Mouse (Mus musculus): ENCODE measurements around the gene Mgat3. TPM values are rescaled to one million over a fixed set of nuclear protein-coding genes. Genes with fewer than 3 reads are reported as not detected.

The Mgat3 gene
- polyA plus RNA-seq, 1 experiment from 2014 or later: 15.2 TPM

DNA sequence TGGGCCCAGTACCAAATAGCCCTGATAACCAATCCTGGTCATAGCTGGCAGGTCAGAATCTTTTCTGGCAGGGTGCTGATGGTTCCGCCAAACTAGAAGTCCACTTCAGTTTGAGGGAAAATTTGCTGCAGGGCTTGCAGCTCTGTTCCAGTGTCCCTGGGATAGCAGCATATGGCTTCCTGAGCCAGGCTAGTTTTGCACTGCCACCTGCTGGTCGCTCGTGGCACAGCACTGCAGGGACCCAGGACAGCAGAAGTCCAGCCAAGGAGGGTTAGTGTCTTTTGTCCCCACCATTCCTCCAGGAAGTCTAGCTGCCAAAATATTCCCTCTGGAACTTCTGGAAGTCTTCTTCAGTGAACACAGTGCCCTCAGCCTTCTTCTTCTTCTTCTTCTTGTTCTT, 87.2 kb downstream of the Mgat3 start:
- 6% methylated on average over 3 of the region's 3 CpGs for WGBS
- no peak for ATAC-seq
- peaks cover 28% of the 10 kb centered on the region for H3K36me3 ChIP-seq (ENCODE audit: control insufficient read depth, insufficient read depth, low read length)
- H3K27me3 ChIP-seq (ENCODE audit: control insufficient read depth, insufficient read depth, low read depth, low read length): no peaks in the 10 kb centered on the region
- H3K9ac ChIP-seq (ENCODE audit: low read depth, low read length): no peak overlapping the region
- H3K4me2 ChIP-seq (ENCODE audit: low read length): no peak overlapping the region
- no peaks in the 10 kb centered on the region for H3K9me3 ChIP-seq (replicated peaks; ENCODE audit: control insufficient read depth, low read length, poor library complexity, severe bottlenecking)
- no peak overlapping the region for H3K4me3 ChIP-seq (ENCODE audit: low read depth, low read length)
- no peak overlapping the region for H3K27ac ChIP-seq (ENCODE audit: low read length)
- peaks cover 40% of the 10 kb centered on the region for H3K4me1 ChIP-seq (ENCODE audit: control insufficient read depth, insufficient read depth, low read length)

- Histone ChIP-seq H3K36me3 (ENCODE audit: control insufficient read depth, insufficient read depth, low read length) (peaks cover 28% of the 10 kb centered on the region), H3K27ac (ENCODE audit: low read length) (no peak overlapping the region), H3K27me3 (ENCODE audit: control insufficient read depth, insufficient read depth, low read depth, low read length) (no peaks in the 10 kb centered on the region), H3K9me3 (replicated peaks; ENCODE audit: control insufficient read depth, low read length, poor library complexity, severe bottlenecking) (no peaks in the 10 kb centered on the region), H3K4me2 (ENCODE audit: low read length) (no peak overlapping the region), H3K9ac (ENCODE audit: low read depth, low read length) (no peak overlapping the region), H3K4me3 (ENCODE audit: low read depth, low read length) (no peak overlapping the region), H3K4me1 (ENCODE audit: control insufficient read depth, insufficient read depth, low read length) (peaks cover 40% of the 10 kb centered on the region)
- WGBS: 85% methylated on average over 7 of the region's 7 CpGs
- no peak for ATAC-seq
These were observed 87.6 kb downstream of the Mgat3 start for GRCm38 (mm10) chr15:80261100-80261499.

- Histone ChIP-seq H3K27ac (ENCODE audit: low read length) (peak within 1 kb of the TSS; percentile 73), H3K4me1 (ENCODE audit: control insufficient read depth, insufficient read depth, low read length) (peaks cover 18% of the 10 kb centered on the region), H3K9ac (ENCODE audit: low read depth, low read length) (peak within 1 kb of the TSS; percentile 86), H3K36me3 (ENCODE audit: control insufficient read depth, insufficient read depth, low read length) (peaks cover 5% of the 10 kb centered on the region; the same call in 1 of the 2 replicates), H3K4me2 (ENCODE audit: low read length) (peak within 1 kb of the TSS; percentile 96), H3K4me3 (ENCODE audit: low read depth, low read length) (peak within 1 kb of the TSS; percentile 83), H3K9me3 (replicated peaks; ENCODE audit: control insufficient read depth, low read length, poor library complexity, severe bottlenecking) (no peaks in the 10 kb centered on the region), H3K27me3 (ENCODE audit: control insufficient read depth, insufficient read depth, low read depth, low read length) (no peaks in the 10 kb centered on the region)
- WGBS: 2% methylated on average over 64 of the region's 66 CpGs
- ATAC-seq: peak; percentile 89
These were observed 90.4 kb downstream of the Mgat3 start, which contains the start of gene Rps19bp1 for GRCm38 (mm10) chr15:80263610-80264575. Gene Rps19bp1 (minus strand): TSS chr15:80264315.

Other genes starting within 250 kb of the Mgat3 start
- 4.8 and 5.0 TPM in 2 replicates for gene Cbx7, start 202.6 kb upstream of the Mgat3 start, polyA plus RNA-seq (2015; fragmentation: Nextera tagmentation; extraction: Ambion mirVana)
- gene Pdgfb, start 158.7 kb upstream of the Mgat3 start, polyA plus RNA-seq (2015; fragmentation: Nextera tagmentation; extraction: Ambion mirVana): 4.3 and 6.8 TPM in 2 replicates
- 66.2 and 83.9 TPM in 2 replicates for gene Syngr1, start 82.4 kb upstream of the Mgat3 start, polyA plus RNA-seq (2015; fragmentation: Nextera tagmentation; extraction: Ambion mirVana)
- gene Rpl3, start 81.9 kb upstream of the Mgat3 start, polyA plus RNA-seq (2015; fragmentation: Nextera tagmentation; extraction: Ambion mirVana): 524 and 548 TPM in 2 replicates
- 35.9 and 38.3 TPM in 2 replicates for gene Tab1, start 40.6 kb upstream of the Mgat3 start, polyA plus RNA-seq (2015; fragmentation: Nextera tagmentation; extraction: Ambion mirVana)
- gene Mief1, start 60.3 kb downstream of the Mgat3 start, polyA plus RNA-seq (2015; fragmentation: Nextera tagmentation; extraction: Ambion mirVana): 35.2 and 37.4 TPM in 2 replicates
- 5.5 TPM in 1 of 2 replicates, not detected in the other for gene AC140267.1, start 62.1 kb downstream of the Mgat3 start, polyA plus RNA-seq (2015; fragmentation: Nextera tagmentation; extraction: Ambion mirVana)
- gene Atf4, start 81.5 kb downstream of the Mgat3 start, polyA plus RNA-seq (2015; fragmentation: Nextera tagmentation; extraction: Ambion mirVana): 125 and 131 TPM in 2 replicates
- gene Rps19bp1, start 90.6 kb downstream of the Mgat3 start, polyA plus RNA-seq (2015; fragmentation: Nextera tagmentation; extraction: Ambion mirVana): 74.9 and 79.6 TPM in 2 replicates
- gene Cacna1i, start 113.5 kb downstream of the Mgat3 start, polyA plus RNA-seq (2015; fragmentation: Nextera tagmentation; extraction: Ambion mirVana): 1.0 and 1.4 TPM in 2 replicates